Mouse (Mus musculus): Measurements from ENCODE around the gene Arhgdig.

GRCm38 (mm10) chr17:26162736-26163135, 44.9 kb downstream of the Arhgdig start:
- TF ChIP-seq POLR2A (IDR thresholded peaks at IDR 0.05; ENCODE audit: insufficient read depth, low read depth, low read length) (no peak), CTCF (IDR thresholded peaks at IDR 0.05; ENCODE audit: insufficient read depth, low read depth, low read length) (no peak)
